Mouse (Mus musculus): ENCODE data around the gene Cgrrf1. TPM values are rescaled to one million over a fixed set of nuclear protein-coding genes. Genes with fewer than 3 reads are reported as not detected.

Gene Cgrrf1
- polyA plus RNA-seq, 1 experiment from 2014 or later, result 30.6 TPM

DNA sequence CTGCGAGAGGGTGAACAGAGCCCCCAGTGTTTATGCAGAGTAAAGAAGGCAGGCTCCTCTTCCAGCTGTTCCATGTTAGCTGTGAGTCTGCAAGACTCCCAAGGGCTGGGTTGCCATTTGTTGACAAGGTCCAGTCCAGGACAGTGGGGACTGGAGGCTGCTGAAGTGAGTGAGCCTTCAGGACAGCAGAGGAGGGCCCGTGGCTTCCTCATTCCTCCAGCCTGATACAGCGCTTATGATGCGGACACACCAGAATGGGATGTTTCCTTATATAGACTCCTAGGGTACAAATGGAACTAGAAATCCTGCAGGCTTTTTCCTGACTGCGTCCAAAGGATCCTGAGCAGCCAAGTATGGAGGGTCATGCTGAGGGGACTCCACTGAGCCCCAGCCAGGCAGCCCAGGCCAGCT is 54.0 kb downstream of the Cgrrf1 start:
- peak overlapping the region; percentile 25; the same call in 1 of the 2 replicates for H3K9ac ChIP-seq (replicated peaks; ENCODE audit: low read depth, low read length)
- H3K36me3 ChIP-seq (ENCODE audit: control insufficient read depth, insufficient read depth, low read length), result no peaks in the 10 kb centered on the region
- peak overlapping the region; percentile 92 for H3K27ac ChIP-seq (ENCODE audit: low read length)
- H3K4me1 ChIP-seq (ENCODE audit: control insufficient read depth, insufficient read depth, low read length), result peaks cover 6% of the 10 kb centered on the region; the same call in 1 of the 2 replicates
- 0 out of 2 replicates have a peak, but pooled peaks have one; percentile 9 for ATAC-seq (ENCODE audit: insufficient number of reproducible peaks, insufficient read depth, low FRiP score, low read depth)
- no peaks in the 10 kb centered on the region for H3K27me3 ChIP-seq (ENCODE audit: control insufficient read depth, insufficient read depth, low read length)
- H3K4me2 ChIP-seq (replicated peaks; ENCODE audit: low read depth, low read length), result peak overlapping the region; percentile 90
- WGBS, result 12% methylated on average over 5 of the region's 5 CpGs
- H3K9me3 ChIP-seq (ENCODE audit: control insufficient read depth, low read depth, low read length), result no peaks in the 10 kb centered on the region
- H3K4me3 ChIP-seq (ENCODE audit: low read depth, low read length), result peak overlapping the region; percentile 71

DNA sequence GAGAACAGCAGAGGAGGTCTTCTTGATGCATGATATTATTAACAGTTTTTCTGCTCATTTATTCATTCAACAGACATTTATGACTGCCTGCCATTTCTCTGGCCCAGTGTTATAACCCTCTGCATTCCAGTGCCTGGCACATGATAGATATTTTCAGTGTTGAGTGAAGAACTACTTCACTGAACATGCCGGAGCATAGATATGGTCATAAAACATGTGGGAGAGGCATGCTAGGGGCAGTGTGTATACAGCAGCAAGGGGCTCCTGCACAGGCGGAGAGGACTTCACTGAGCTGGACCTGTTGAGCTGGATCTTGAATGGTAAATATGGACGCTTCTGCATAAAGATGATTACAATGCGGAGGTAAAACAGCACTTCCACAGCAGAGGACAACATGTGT is 57.2 kb downstream of the Cgrrf1 start:
- no peaks in the 10 kb centered on the region for H3K36me3 ChIP-seq (ENCODE audit: control insufficient read depth, insufficient read depth, low read length)
- no peak for ATAC-seq (ENCODE audit: insufficient number of reproducible peaks, insufficient read depth, low FRiP score, low read depth)
- no peak overlapping the region for H3K27ac ChIP-seq (ENCODE audit: low read length)
- no peaks in the 10 kb centered on the region for H3K9me3 ChIP-seq (ENCODE audit: control insufficient read depth, low read depth, low read length)
- no peak overlapping the region for H3K4me2 ChIP-seq (replicated peaks; ENCODE audit: low read depth, low read length)
- no peak overlapping the region for H3K4me3 ChIP-seq (ENCODE audit: low read depth, low read length)
- no peaks in the 10 kb centered on the region for H3K27me3 ChIP-seq (ENCODE audit: control insufficient read depth, insufficient read depth, low read length)
- 79% methylated on average over 4 of the region's 4 CpGs for WGBS
- peaks cover 9% of the 10 kb centered on the region; the same call in 1 of the 2 replicates for H3K4me1 ChIP-seq (ENCODE audit: control insufficient read depth, insufficient read depth, low read length)
- H3K9ac ChIP-seq (replicated peaks; ENCODE audit: low read depth, low read length), result no peak overlapping the region

DNA sequence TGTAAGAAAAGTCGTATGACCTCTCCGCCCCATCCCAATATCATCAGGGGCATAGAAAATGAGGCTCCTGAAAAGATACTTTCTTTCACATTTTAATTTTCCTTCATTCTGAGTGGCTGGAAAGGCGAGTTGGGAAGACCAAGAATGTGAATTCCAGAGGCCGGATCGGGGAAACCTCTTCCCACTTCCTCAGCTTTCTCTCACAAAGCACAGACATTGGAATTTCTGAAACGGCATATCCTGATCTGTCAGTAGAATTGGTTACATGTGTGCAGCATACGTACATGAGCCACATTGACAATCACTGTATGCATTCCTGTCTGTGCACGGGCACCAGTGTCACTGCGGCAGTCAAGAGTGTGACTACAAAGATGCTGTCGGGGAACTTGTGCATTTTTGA is 62.0 kb downstream of the Cgrrf1 start:
- Histone ChIP-seq H3K27ac (ENCODE audit: low read length) (no peak overlapping the region), H3K4me1 (ENCODE audit: control insufficient read depth, insufficient read depth, low read length) (peaks cover 3% of the 10 kb centered on the region; the same call in 1 of the 2 replicates), H3K9me3 (ENCODE audit: control insufficient read depth, low read depth, low read length) (no peaks in the 10 kb centered on the region), H3K4me3 (ENCODE audit: low read depth, low read length) (no peak overlapping the region), H3K36me3 (ENCODE audit: control insufficient read depth, insufficient read depth, low read length) (no peaks in the 10 kb centered on the region), H3K9ac (replicated peaks; ENCODE audit: low read depth, low read length) (no peak overlapping the region), H3K27me3 (ENCODE audit: control insufficient read depth, insufficient read depth, low read length) (no peaks in the 10 kb centered on the region), H3K4me2 (replicated peaks; ENCODE audit: low read depth, low read length) (no peak overlapping the region)
- no peak for ATAC-seq (ENCODE audit: insufficient number of reproducible peaks, insufficient read depth, low FRiP score, low read depth)
- 82% methylated on average over 10 of the region's 10 CpGs for WGBS

DNA sequence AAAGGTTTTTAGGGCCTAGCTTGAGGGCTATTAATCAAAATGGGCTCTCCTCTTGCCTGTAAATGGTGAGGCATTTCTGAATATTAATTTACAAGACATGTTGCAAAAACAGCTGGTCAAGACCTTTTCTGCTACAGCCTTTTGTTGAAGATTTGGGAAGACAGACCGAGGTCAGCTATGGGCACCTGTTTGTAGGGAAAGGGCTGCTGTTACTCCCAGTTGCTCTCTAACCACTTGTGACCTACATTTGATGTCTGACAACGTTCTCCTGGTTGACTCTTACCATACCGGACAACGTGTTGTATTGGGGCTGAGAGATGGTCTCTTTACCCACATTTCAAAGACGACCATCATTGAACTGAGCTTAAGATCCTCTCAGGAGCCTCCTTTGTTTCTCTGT is 66.0 kb downstream of the Cgrrf1 start:
- 80% methylated on average over 5 of the region's 5 CpGs for WGBS
- H3K27ac ChIP-seq (ENCODE audit: low read length), result no peak overlapping the region
- ATAC-seq (ENCODE audit: insufficient number of reproducible peaks, insufficient read depth, low FRiP score, low read depth), result no peak

GRCm38 (mm10) chr14:46898626-46899025 is 66.7 kb downstream of the Cgrrf1 start:
- Histone ChIP-seq H3K4me3 (ENCODE audit: low read depth, low read length) (no peak overlapping the region), H3K4me1 (ENCODE audit: control insufficient read depth, insufficient read depth, low read length) (no peaks in the 10 kb centered on the region), H3K4me2 (replicated peaks; ENCODE audit: low read depth, low read length) (no peak overlapping the region), H3K9me3 (ENCODE audit: control insufficient read depth, low read depth, low read length) (no peaks in the 10 kb centered on the region), H3K36me3 (ENCODE audit: control insufficient read depth, insufficient read depth, low read length) (no peaks in the 10 kb centered on the region), H3K9ac (replicated peaks; ENCODE audit: low read depth, low read length) (no peak overlapping the region), H3K27me3 (ENCODE audit: control insufficient read depth, insufficient read depth, low read length) (no peaks in the 10 kb centered on the region), H3K27ac (ENCODE audit: low read length) (no peak overlapping the region)
- no peak for ATAC-seq (ENCODE audit: insufficient number of reproducible peaks, insufficient read depth, low FRiP score, low read depth)
- 64% methylated on average over 3 of the region's 3 CpGs for WGBS

More for the DNA sequence above, 66.0 kb downstream of the Cgrrf1 start:
- H3K9me3 ChIP-seq (ENCODE audit: control insufficient read depth, low read depth, low read length), result no peaks in the 10 kb centered on the region
- no peaks in the 10 kb centered on the region for H3K36me3 ChIP-seq (ENCODE audit: control insufficient read depth, insufficient read depth, low read length)
- no peak overlapping the region for H3K4me3 ChIP-seq (ENCODE audit: low read depth, low read length)
- H3K4me2 ChIP-seq (replicated peaks; ENCODE audit: low read depth, low read length), result no peak overlapping the region
- peaks cover 3% of the 10 kb centered on the region; the same call in 1 of the 2 replicates for H3K4me1 ChIP-seq (ENCODE audit: control insufficient read depth, insufficient read depth, low read length)
- H3K27me3 ChIP-seq (ENCODE audit: control insufficient read depth, insufficient read depth, low read length), result no peaks in the 10 kb centered on the region
- no peak overlapping the region for H3K9ac ChIP-seq (replicated peaks; ENCODE audit: low read depth, low read length)

DNA sequence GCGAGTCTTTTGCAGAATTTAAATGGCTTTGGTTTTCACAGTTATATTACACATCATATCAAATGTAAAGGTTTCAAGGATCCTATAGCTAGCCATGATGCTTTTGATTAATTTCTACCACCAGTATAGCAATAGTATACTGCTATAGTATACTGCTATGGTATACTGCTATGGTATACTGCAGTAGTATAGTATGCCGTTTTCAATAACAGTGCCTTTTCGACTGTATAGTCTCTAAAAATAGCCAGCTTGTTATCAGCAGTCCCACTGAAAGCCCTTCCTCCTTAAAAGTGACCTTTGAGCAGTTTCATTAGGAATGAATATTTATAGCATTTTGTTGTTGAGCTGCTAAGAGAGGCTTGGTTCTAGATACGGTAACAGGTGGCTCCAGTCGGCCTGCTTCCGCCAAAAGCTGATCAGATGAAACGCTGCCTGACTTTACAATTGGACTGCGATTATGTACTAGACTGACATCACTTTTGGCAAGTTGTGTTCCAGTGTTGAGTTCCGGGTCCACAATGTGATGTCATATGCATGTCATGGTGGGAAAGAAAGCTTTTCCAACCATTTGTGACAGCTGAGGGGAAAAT is 70.7 kb downstream of the Cgrrf1 start:
- H3K9me3 ChIP-seq (ENCODE audit: control insufficient read depth, low read depth, low read length), result no peaks in the 10 kb centered on the region
- H3K27ac ChIP-seq (ENCODE audit: low read length), result no peak overlapping the region
- no peaks in the 10 kb centered on the region for H3K27me3 ChIP-seq (ENCODE audit: control insufficient read depth, insufficient read depth, low read length)
- H3K4me1 ChIP-seq (ENCODE audit: control insufficient read depth, insufficient read depth, low read length), result no peaks in the 10 kb centered on the region
- no peak overlapping the region for H3K4me3 ChIP-seq (ENCODE audit: low read depth, low read length)
- no peak overlapping the region for H3K9ac ChIP-seq (replicated peaks; ENCODE audit: low read depth, low read length)
- ATAC-seq (ENCODE audit: insufficient number of reproducible peaks, insufficient read depth, low FRiP score, low read depth), result no peak
- no peaks in the 10 kb centered on the region for H3K36me3 ChIP-seq (ENCODE audit: control insufficient read depth, insufficient read depth, low read length)
- 84% methylated on average over 9 of the region's 9 CpGs for WGBS
- no peak overlapping the region for H3K4me2 ChIP-seq (replicated peaks; ENCODE audit: low read depth, low read length)

Other genes starting within 250 kb of the Cgrrf1 start
- gene Cdkn3, start 71.6 kb upstream of the Cgrrf1 start, polyA plus RNA-seq (2014; fragmentation: Nextera tagmentation; extraction: Ambion mirVana), result 49.7 and 60.1 TPM in 2 replicates
- gene Cnih1, start 43.7 kb upstream of the Cgrrf1 start, polyA plus RNA-seq (2014; fragmentation: Nextera tagmentation; extraction: Ambion mirVana), result 217 TPM in 2 replicates
- gene Gmfb, start 9.9 kb upstream of the Cgrrf1 start, polyA plus RNA-seq (2014; fragmentation: Nextera tagmentation; extraction: Ambion mirVana), result 59.9 and 66.7 TPM in 2 replicates
- 5.9 and 7.3 TPM in 2 replicates for gene Samd4, start 50.7 kb downstream of the Cgrrf1 start, polyA plus RNA-seq (2014; fragmentation: Nextera tagmentation; extraction: Ambion mirVana)